Mouse (Mus musculus): ENCODE data around the gene Txnrd2. TPM values are rescaled to one million over a fixed set of nuclear protein-coding genes. Genes with fewer than 3 reads are reported as not detected.

The Txnrd2 gene
- polyA plus RNA-seq, 1 experiment from 2014 or later = 22.7 TPM

DNA sequence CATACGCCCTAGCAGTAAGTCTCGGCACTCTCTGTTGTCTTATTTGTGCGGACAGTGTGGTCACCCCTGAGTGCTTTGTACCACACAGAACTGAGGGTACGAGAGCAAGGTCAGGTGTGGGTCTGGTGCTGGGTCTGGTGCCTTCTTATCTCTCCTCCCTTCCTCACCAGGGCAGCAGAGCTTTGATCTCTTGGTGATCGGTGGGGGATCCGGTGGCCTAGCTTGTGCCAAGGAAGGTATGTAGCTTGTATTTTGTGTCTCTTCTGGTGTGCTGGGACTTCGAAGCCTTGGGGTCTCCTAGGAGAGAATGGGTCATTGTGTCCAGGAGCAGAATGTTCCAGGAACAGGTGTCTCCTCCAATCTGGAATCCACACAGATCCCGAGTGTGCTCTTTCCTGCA, 3.5 kb downstream of the Txnrd2 start:
- Histone ChIP-seq H3K4me2 (no peak overlapping the region), H3K9me3 (ENCODE audit: control insufficient read depth, low read length) (no peaks in the 10 kb centered on the region), H3K9ac (ENCODE audit: low read length) (no peak overlapping the region), H3K36me3 (ENCODE audit: control insufficient read depth, insufficient read depth, low read length) (no peaks in the 10 kb centered on the region), H3K27me3 (ENCODE audit: control insufficient read depth, insufficient read depth, low read length) (no peaks in the 10 kb centered on the region), H3K4me3 (ENCODE audit: low read depth, low read length) (no peak overlapping the region), H3K27ac (ENCODE audit: low read depth, low read length) (no peak overlapping the region), H3K4me1 (ENCODE audit: control insufficient read depth, insufficient read depth, low read length) (peaks cover 7% of the 10 kb centered on the region)
- no peak for ATAC-seq (ENCODE audit: low FRiP score)
- no peak for DNase-seq (ENCODE audit: low spot score, missing footprints)
- 87% methylated on average over 8 of the region's 8 CpGs for WGBS

GRCm38 (mm10) chr16:18430641-18431212, 4.5 kb downstream of the Txnrd2 start:
- Histone ChIP-seq H3K9ac (ENCODE audit: low read length) (no peak overlapping the region), H3K4me1 (ENCODE audit: control insufficient read depth, insufficient read depth, low read length) (peaks cover under 1% of the 10 kb centered on the region; the same call in 1 of the 2 replicates), H3K27ac (ENCODE audit: low read depth, low read length) (no peak overlapping the region), H3K9me3 (ENCODE audit: control insufficient read depth, low read length) (no peaks in the 10 kb centered on the region), H3K4me3 (ENCODE audit: low read depth, low read length) (no peak overlapping the region), H3K27me3 (ENCODE audit: control insufficient read depth, insufficient read depth, low read length) (no peaks in the 10 kb centered on the region), H3K36me3 (ENCODE audit: control insufficient read depth, insufficient read depth, low read length) (no peaks in the 10 kb centered on the region), H3K4me2 (no peak overlapping the region)
- DNase-seq (ENCODE audit: low spot score, missing footprints) = no peak
- WGBS = 83% methylated on average over 8 of the region's 8 CpGs
- no peak for ATAC-seq (ENCODE audit: low FRiP score)

- Histone ChIP-seq H3K9me3 (ENCODE audit: control insufficient read depth, low read length) (no peaks in the 10 kb centered on the region), H3K36me3 (ENCODE audit: control insufficient read depth, insufficient read depth, low read length) (no peaks in the 10 kb centered on the region), H3K27ac (ENCODE audit: low read depth, low read length) (no peak overlapping the region), H3K4me1 (ENCODE audit: control insufficient read depth, insufficient read depth, low read length) (no peaks in the 10 kb centered on the region), H3K4me3 (ENCODE audit: low read depth, low read length) (no peak overlapping the region), H3K27me3 (ENCODE audit: control insufficient read depth, insufficient read depth, low read length) (no peaks in the 10 kb centered on the region), H3K4me2 (no peak overlapping the region), H3K9ac (ENCODE audit: low read length) (no peak overlapping the region)
- 96% methylated on average over 5 of the region's 5 CpGs for WGBS
- DNase-seq (ENCODE audit: low spot score, missing footprints) = no peak
- no peak for ATAC-seq (ENCODE audit: low FRiP score)
Observed at GRCm38 (mm10) chr16:18433341-18433920, 7.2 kb downstream of the Txnrd2 start.

GRCm38 (mm10) chr16:18436128-18436527, 9.9 kb downstream of the Txnrd2 start:
- no peaks in the 10 kb centered on the region for H3K4me1 ChIP-seq (ENCODE audit: control insufficient read depth, insufficient read depth, low read length)
- H3K27me3 ChIP-seq (ENCODE audit: control insufficient read depth, insufficient read depth, low read length) = no peaks in the 10 kb centered on the region
- no peak overlapping the region for H3K4me3 ChIP-seq (ENCODE audit: low read depth, low read length)
- H3K27ac ChIP-seq (ENCODE audit: low read depth, low read length) = no peak overlapping the region
- H3K9me3 ChIP-seq (ENCODE audit: control insufficient read depth, low read length) = no peaks in the 10 kb centered on the region
- DNase-seq (ENCODE audit: low spot score, missing footprints) (no peak), ATAC-seq (ENCODE audit: low FRiP score) (no peak)
- 86% methylated on average over 6 of the region's 6 CpGs for WGBS
- no peak overlapping the region for H3K4me2 ChIP-seq
- no peaks in the 10 kb centered on the region for H3K36me3 ChIP-seq (ENCODE audit: control insufficient read depth, insufficient read depth, low read length)
- H3K9ac ChIP-seq (ENCODE audit: low read length) = no peak overlapping the region

- H3K4me3 ChIP-seq (ENCODE audit: low read depth, low read length) = no peak overlapping the region
- H3K36me3 ChIP-seq (ENCODE audit: control insufficient read depth, insufficient read depth, low read length) = no peaks in the 10 kb centered on the region
- H3K27me3 ChIP-seq (ENCODE audit: control insufficient read depth, insufficient read depth, low read length) = no peaks in the 10 kb centered on the region
- peak; percentile 100 for DNase-seq (ENCODE audit: low spot score, missing footprints)
- no peak overlapping the region for H3K27ac ChIP-seq (ENCODE audit: low read depth, low read length)
- no peak overlapping the region for H3K4me2 ChIP-seq
- no peaks in the 10 kb centered on the region for H3K9me3 ChIP-seq (ENCODE audit: control insufficient read depth, low read length)
- ATAC-seq (ENCODE audit: low FRiP score) = peak; percentile 86
- 29% methylated on average over 8 of the region's 8 CpGs for WGBS
- no peak overlapping the region for H3K9ac ChIP-seq (ENCODE audit: low read length)
- no peaks in the 10 kb centered on the region for H3K4me1 ChIP-seq (ENCODE audit: control insufficient read depth, insufficient read depth, low read length)
Observed at GRCm38 (mm10) chr16:18443385-18443841, 17.2 kb downstream of the Txnrd2 start.

- no peaks in the 10 kb centered on the region for H3K9me3 ChIP-seq (ENCODE audit: control insufficient read depth, low read length)
- H3K27ac ChIP-seq (ENCODE audit: low read depth, low read length) = no peak overlapping the region
- H3K4me2 ChIP-seq = no peak overlapping the region
- DNase-seq (ENCODE audit: low spot score, missing footprints) = peak; percentile 67
- H3K4me1 ChIP-seq (ENCODE audit: control insufficient read depth, insufficient read depth, low read length) = no peaks in the 10 kb centered on the region
- no peak overlapping the region for H3K4me3 ChIP-seq (ENCODE audit: low read depth, low read length)
- no peaks in the 10 kb centered on the region for H3K27me3 ChIP-seq (ENCODE audit: control insufficient read depth, insufficient read depth, low read length)
- ATAC-seq (ENCODE audit: low FRiP score) = no peak
- no peak overlapping the region for H3K9ac ChIP-seq (ENCODE audit: low read length)
- no peaks in the 10 kb centered on the region for H3K36me3 ChIP-seq (ENCODE audit: control insufficient read depth, insufficient read depth, low read length)
Observed at GRCm38 (mm10) chr16:18447243-18447642, 21.1 kb downstream of the Txnrd2 start.

DNA sequence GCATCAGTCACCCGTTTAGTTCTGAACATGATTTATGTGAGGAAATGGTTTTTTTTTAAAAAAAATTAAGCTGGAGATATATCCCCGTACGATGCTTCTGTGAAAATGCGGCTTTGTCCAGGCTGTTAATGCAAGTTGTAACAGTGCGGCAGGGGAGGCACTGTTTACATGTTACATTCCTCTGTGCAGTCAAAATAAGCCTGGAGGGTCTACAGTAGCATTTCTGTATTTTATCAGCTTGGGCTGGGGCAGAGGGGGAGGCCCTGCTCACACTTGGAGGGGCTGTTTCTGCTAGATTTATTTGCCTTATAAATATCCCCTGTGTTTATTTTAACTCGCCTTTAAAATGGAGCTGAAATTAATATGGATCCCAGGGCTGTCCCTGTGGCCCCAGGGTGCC, 21.9 kb downstream of the Txnrd2 start:
- Histone ChIP-seq H3K4me2 (no peak overlapping the region), H3K4me1 (ENCODE audit: control insufficient read depth, insufficient read depth, low read length) (no peaks in the 10 kb centered on the region), H3K27ac (ENCODE audit: low read depth, low read length) (no peak overlapping the region), H3K36me3 (ENCODE audit: control insufficient read depth, insufficient read depth, low read length) (no peaks in the 10 kb centered on the region), H3K4me3 (ENCODE audit: low read depth, low read length) (no peak overlapping the region), H3K27me3 (ENCODE audit: control insufficient read depth, insufficient read depth, low read length) (no peaks in the 10 kb centered on the region), H3K9me3 (ENCODE audit: control insufficient read depth, low read length) (no peaks in the 10 kb centered on the region), H3K9ac (ENCODE audit: low read length) (no peak overlapping the region)
- DNase-seq (ENCODE audit: low spot score, missing footprints) (no peak), ATAC-seq (ENCODE audit: low FRiP score) (no peak)
- 87% methylated on average over 6 of the region's 6 CpGs for WGBS

- ATAC-seq (ENCODE audit: low FRiP score) (no peak), DNase-seq (ENCODE audit: low spot score, missing footprints) (peak; percentile 19)
- Histone ChIP-seq H3K27ac (ENCODE audit: low read depth, low read length) (no peak overlapping the region), H3K4me1 (ENCODE audit: control insufficient read depth, insufficient read depth, low read length) (no peaks in the 10 kb centered on the region), H3K4me2 (no peak overlapping the region), H3K27me3 (ENCODE audit: control insufficient read depth, insufficient read depth, low read length) (no peaks in the 10 kb centered on the region), H3K9ac (ENCODE audit: low read length) (no peak overlapping the region), H3K4me3 (ENCODE audit: low read depth, low read length) (no peak overlapping the region), H3K9me3 (ENCODE audit: control insufficient read depth, low read length) (no peaks in the 10 kb centered on the region), H3K36me3 (ENCODE audit: control insufficient read depth, insufficient read depth, low read length) (no peaks in the 10 kb centered on the region)
- 94% methylated on average over 4 of the region's 4 CpGs for WGBS
Observed at GRCm38 (mm10) chr16:18449005-18449404, 22.8 kb downstream of the Txnrd2 start.

DNA sequence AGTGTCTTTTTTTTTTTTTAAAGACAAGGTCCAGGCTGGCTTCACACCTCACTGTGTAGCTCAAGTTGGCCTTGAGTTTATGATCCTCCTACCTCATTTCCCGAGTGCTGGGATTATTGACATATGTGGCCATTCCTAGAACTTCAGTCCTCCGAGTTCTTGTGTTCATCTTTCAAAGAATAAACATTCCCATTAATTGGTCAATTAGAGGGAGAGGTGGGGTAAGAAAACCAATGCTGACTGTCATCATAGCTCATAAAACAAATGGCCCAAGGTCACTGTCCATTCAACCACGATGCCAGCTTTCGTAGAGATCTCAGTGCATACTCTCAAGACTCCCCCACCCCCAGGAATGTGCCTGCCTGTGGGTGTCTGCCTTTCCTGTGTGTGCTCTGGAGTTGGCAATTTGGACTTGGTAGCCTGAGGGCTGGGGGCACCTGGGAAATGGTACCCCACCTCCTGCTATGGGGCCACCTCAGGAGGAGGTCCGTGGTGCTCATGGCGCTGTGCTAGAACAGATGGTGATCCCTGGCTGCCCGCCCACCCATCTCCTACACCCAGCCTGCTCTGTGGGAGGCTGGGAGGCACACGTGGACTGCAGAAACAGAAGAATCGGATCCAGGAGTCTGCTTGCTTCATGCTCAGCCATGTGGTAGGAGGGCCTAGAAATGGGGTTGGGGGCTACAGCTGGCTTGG, 25.4 kb downstream of the Txnrd2 start:
- Histone ChIP-seq H3K9me3 (ENCODE audit: control insufficient read depth, low read length) (no peaks in the 10 kb centered on the region), H3K27me3 (ENCODE audit: control insufficient read depth, insufficient read depth, low read length) (no peaks in the 10 kb centered on the region), H3K27ac (ENCODE audit: low read depth, low read length) (no peak overlapping the region), H3K36me3 (ENCODE audit: control insufficient read depth, insufficient read depth, low read length) (no peaks in the 10 kb centered on the region), H3K4me3 (ENCODE audit: low read depth, low read length) (no peak overlapping the region), H3K4me2 (no peak overlapping the region), H3K9ac (ENCODE audit: low read length) (no peak overlapping the region), H3K4me1 (ENCODE audit: control insufficient read depth, insufficient read depth, low read length) (no peaks in the 10 kb centered on the region)
- DNase-seq (ENCODE audit: low spot score, missing footprints) (peak; percentile 57), ATAC-seq (ENCODE audit: low FRiP score) (no peak)
- 79% methylated on average over 9 of the region's 9 CpGs for WGBS
